Mouse (Mus musculus): Measurements from ENCODE around the gene A3galt2.

Gene A3galt2

DNA sequence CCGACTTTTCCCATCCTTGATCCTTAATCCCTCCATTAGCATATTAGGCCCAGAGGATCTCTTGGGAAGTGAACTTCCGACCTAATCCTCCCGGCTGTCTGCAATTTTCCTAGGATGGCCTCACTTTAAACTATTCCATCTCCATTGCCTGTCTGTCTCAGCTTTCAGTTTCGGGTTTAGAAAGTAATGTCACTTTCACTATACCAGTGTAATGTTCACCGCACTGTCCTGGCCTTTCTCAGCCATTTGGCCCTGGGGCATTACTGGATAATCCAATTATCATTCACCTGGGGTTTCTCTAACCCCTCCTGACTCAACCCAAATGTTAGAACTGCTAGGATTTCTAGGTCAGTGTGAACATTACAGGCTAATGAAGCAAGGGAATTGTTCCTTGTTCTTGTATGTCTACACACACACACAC, 26.7 kb upstream of the A3galt2 start:
- no peak for DNase-seq (ENCODE audit: low spot score)

DNA sequence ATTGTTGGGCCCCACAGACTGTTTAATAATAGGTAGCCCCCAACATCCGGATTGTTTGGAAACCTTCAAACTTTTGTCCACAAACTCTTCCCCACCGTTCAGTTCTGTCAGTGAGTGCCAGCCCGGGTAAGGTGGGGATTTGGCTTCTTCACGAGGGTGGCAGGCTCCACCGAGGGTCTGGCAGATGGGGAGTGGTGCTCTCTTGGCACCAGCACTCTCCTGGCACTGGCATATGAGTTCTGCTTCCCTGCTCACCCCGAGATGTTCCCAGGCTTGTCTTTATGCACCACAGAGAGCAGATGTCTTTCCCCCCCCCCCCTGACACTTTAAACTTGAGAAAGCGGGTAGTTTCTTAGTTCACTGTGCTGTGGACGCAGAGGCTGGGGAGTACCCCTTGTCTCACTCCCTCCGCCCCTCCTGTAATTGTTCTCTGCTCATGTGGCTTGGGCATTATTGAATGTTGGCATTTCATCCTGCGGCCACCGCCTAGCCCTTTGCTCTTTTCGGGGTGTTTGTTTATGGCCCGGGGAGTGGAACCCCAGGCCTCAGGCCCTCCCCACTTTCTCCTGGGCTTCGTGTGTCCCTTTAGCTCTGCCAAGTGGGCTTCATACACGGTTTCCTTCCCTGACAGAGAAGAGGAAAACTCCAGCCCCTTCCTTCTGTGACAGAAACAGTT, 26.0 kb upstream of the A3galt2 start:
- no peak for DNase-seq (ENCODE audit: low spot score)

DNA sequence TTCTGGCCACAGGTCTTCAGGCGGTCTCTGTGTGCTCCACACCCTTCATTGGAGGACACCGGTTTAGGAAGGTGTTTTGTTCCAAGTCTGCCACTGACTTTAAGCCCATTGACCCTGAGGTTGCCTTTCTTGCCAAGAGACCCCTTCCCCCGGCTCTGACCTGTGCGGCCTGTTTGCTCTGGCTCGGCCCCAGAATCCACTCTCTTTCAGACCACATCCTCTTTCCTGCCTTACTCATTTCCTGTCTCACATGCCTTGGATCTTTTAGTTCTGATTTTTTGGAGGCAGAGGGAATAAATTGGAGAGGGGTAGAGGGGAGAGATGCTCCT, 25.5 kb upstream of the A3galt2 start:
- no peak for DNase-seq (ENCODE audit: low spot score)

- DNase-seq (ENCODE audit: low spot score) = no peak
Observed at GRCm38 (mm10) chr4:128730271-128730670, 24.9 kb upstream of the A3galt2 start.

- DNase-seq (ENCODE audit: low spot score) = no peak
Observed at GRCm38 (mm10) chr4:128732794-128733193, 22.4 kb upstream of the A3galt2 start.

GRCm38 (mm10) chr4:128733496-128733895, 21.7 kb upstream of the A3galt2 start:
- DNase-seq (ENCODE audit: low spot score) = no peak

DNA sequence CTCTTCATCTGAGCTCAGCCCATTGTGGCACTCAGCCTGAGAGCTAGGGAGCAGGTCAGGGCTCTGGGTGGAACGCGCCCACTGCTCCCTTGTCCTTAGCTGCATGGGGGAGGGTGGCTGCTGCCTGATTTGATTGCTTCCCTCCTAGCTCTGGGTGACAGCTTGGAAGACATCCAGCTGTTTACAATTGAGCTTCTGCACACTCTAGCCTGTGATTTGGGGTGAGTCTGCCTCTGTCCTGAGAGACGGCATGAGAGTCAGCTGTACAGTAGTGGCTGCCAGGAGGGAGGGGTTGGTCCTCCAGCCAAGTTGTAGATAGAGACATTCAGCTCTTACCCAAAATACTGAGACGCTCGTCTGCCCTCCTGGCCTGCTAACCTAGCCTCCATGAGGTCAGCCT, 20.9 kb upstream of the A3galt2 start:
- DNase-seq (ENCODE audit: low spot score) = peak; percentile 69

DNA sequence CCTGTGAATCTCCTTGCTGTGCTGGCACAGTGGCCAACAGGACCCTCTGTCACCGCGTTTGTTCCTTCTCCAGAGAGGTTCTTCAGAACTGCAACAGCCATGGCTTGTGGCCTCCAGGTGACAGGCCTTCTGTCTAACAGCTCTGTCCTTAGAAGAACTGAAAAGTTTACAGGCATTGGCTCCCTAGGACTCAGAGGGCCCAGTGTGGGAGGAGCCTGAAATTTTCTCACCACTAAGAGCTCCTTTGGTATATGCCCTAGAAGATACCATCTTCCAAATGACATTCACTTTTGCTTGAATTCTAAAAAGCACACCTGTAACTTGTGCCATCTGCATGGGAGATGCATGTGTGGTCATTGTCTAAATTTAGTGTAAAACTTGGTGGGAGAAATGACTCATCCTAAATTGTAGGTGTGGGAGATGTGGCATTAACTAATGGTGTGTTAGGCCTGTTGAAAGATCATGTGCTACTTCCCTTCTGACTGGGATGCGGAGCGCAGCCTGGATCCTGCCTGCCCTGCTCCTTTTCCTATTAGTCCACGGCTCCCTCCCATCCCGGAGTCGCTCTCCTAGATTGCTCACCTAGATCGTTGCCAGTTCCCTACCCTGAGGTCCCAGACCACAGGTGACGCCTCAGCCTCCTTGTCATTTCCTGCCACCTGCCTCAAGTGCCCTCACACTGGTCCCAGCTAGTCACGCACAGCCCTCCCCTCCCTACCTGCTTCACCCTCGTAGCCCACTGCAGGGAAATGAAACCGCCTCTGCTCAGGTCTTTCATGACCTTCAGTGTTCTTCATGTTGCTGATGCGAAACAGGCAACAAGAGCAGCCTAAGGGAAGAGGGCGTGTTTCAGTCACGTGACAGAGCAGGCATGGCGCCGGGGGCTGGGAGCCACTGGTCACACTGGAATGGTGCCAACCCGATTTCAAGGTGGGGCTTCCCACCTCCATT, 20.2 kb upstream of the A3galt2 start:
- peak; percentile 50 for DNase-seq (ENCODE audit: low spot score)

DNA sequence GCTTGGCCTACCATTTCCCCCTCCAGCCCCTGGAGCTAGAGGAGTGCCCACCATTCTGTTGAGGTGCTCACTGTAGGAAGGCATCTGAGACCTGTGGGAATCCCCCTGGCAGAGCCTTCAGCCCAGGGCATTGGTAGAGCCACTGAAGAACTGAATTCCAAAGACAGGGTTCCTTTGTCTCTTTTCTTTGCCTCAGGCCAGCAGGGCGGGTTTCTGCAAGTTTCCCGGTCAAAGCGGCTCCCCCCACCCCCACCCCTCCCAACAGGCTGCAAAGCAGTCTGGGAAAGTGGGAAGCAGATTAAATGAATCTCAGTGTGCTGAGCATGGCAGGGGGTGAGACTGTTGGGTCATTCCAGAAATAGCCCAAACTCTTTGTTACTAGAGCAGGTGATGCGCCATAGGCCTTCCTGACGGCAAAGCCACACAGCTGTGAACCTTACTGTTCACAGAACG, 18.0 kb upstream of the A3galt2 start:
- DNase-seq (ENCODE audit: low spot score) = no peak

DNA sequence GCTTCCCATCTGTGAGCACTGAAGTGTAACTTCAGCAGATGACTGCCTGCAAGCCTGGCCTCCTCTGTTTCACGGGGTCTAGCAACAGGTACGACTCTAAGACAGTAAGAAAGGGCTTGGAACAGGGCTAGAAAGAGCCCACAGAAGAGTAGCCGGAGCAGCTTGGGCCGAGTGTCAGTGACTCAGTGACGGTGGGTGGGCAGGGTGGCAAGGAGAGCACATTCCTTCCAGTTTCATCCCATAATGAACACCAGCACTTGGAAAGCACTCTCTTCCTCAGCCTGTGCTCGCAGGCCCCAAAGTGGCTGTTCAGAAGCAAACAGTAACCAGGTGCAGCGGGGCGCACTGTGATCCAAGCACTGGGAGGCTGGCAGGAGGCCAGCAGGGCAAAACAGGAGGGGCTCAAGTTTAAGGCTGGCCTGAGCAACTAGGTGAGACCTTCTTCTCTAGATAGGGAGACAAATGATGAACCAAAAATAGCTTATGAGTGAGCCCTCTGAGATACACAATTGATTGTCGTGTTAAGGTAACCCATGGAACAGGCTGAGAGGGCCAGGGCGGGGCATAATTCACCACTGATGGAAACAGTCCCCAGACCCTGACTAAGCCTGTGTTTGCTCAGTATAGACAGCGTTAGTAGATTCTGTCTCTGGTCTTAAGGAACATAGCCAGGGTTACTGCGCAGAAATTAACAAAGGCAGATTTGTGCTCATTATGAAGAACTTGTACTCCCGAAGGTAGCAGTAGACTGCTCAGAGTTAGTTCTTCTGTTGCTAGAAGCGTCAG, 17.1 kb upstream of the A3galt2 start:
- no peak for DNase-seq (ENCODE audit: low spot score)

GRCm38 (mm10) chr4:128740878-128741277, 14.3 kb upstream of the A3galt2 start:
- no peak for DNase-seq (ENCODE audit: low spot score)

DNA sequence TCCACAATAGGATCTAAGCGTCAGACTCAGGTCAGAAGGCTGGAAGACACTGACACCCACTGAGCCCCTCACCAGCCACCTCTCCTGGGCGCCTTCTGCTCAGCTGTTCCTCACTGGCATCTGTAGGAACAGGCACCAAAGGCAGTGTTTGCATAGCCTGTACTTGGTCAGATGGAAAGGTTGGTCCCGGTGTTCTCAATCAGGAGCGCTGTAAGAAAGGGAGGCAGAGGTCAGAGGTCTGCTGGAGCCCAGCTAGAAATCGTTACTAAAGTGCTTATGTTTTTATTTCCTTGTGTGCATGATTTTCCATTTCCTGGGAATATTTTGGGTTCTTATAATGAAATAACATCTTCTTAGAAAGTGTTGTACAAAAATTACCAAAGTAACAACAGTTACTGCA, 13.3 kb upstream of the A3galt2 start:
- DNase-seq (ENCODE audit: low spot score) = no peak

DNA sequence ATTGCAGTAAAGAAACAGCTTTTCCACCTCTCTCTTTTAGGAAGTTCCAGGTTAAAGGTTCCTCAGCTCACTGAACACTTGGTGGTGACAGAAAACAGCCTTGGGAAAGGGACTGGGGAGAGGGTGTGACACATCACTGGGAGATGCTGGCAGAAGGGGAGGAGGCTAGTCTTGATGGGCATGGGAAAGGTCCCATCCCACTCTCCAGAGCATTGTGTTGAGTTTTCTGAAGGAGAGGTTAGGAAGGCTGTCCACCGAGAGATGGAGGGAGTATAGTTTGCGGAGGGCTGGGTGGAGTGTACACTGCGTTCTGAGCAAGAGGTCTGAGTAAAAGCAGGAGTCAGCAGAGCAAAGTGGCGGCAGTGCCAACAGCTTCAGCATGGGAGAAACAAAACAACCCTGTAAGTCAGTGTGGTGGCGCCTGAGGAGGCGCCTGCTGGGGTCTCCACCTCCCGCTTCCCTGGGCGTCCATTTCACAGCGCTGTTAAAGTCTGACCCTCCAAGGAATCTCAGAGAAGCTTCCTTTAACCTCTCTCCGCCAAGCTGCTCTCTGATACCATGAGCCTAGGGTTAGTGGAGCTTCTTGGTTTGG, 12.7 kb upstream of the A3galt2 start:
- no peak for DNase-seq (ENCODE audit: low spot score)

DNA sequence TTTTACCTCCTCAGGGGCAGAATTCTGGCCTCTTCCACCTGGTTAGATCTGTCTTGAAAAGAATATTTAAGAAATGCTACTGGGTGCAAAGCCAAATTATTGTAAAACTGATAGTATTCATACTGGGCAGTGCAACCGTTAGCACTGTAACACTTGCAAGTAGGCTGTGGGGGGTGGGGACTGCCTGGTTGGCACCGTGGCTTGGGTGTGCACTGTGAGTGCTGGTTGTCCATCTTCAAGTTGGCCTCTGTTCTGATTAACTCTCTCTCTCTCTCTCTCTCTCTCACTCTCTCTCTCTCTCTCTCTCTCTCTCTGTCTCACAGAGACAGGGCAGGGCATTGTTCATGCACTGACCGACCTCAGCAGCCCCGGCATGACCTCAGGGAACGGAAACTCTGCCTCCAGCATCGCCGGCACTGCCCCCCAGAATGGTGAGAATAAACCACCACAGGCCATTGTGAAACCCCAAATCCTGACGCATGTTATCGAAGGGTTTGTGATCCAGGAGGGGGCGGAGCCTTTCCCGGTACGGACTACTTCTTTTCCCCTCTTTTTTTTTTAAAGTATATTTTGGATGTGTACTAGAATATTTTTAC, 12.0 kb upstream of the A3galt2 start:
- no peak for DNase-seq (ENCODE audit: low spot score)

DNA sequence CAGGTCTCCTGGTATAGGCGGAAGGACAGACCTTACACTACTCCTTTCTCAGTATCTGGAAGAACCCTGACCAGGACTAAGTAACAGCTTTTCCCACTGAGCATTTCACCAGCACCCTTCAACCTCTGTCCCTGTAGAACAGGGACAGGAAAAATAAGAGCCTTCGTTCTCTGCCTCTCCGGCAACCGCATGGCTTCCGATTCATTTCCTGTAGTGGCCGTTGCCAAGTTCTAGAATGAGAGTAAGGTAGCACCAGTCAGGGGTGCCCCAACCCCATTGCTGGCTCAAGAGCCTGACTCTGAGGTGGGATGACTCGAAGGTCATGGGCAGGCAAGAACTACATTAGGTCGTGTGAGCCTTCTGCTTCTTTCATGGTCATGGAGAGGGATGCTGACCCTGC, 10.0 kb upstream of the A3galt2 start:
- DNase-seq (ENCODE audit: low spot score) = no peak

GRCm38 (mm10) chr4:128747614-128748270, 7.4 kb upstream of the A3galt2 start:
- no peak for DNase-seq (ENCODE audit: low spot score)

DNA sequence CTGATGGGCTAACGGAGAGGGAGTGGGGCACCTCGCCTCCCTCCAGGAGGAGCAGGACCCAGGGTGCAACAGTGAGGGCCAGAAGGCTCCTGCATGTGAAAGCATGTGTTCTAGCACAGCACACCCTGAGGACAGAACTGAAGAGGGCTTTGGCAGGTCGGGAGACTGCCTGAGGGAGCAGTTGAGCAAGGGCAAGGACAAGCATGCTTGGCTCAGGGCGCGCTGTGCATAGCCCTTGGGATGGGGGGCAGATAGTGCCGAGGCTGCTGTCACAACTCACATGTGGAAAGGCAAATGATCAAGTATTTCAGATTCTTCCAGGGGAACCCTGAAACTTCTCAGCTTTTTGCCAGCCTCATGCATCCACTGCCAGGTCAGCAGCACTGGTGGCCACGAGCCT, 6.9 kb upstream of the A3galt2 start:
- DNase-seq (ENCODE audit: low spot score) = no peak

GRCm38 (mm10) chr4:128751006-128751405, 4.2 kb upstream of the A3galt2 start:
- DNase-seq (ENCODE audit: low spot score) = no peak

DNA sequence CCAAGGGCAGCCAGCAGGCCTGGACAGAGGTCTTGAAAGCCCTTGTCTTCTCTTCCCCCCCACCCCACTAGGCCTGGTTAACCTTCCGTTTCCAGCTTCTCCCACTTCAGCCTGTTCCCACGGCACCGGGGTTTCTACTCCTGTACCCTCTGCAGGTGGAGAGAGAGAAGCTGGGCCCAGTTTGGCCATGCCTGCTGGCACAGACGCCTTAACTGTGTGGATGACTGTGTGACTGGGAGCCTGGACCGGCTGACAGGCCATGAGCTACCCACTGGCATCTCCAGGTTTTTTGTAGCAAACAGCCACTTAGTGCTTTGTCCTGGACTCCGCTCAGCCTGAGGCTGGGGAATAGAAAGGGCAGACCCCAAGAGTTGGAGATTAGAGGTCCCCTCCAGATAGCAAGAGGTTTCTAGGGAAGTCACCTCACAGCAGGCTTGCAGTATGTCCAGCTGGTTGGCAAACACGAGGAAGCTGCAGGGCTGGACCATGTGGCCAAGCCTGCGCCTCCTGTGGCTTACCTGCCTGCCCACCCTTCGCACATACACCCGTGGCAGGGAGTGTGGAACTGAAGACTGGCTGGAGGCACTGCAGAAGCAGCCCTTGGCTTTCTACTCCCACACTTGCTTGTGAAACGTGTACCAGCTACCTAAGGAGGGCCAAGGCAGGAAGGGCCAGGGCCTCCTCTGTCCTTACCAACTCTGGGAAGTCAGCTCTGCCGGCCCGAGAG, 3.0 kb upstream of the A3galt2 start:
- no peak for DNase-seq (ENCODE audit: low spot score)

- DNase-seq (ENCODE audit: low spot score) = no peak
Observed at GRCm38 (mm10) chr4:128753571-128753970, 1.6 kb upstream of the A3galt2 start.

GRCm38 (mm10) chr4:128755900-128756299, 736 bp downstream of the A3galt2 start:
- DNase-seq (ENCODE audit: low spot score) = no peak

Data from urinary bladder, postnatal 14 days (tissue).